20 mouse cellular contexts compared by ENCODE assay signal in genomic region chr2:45102191-45102638, GRCm38 (mm10). TPM values are rescaled to one million over a fixed set of nuclear protein-coding genes. Genes with fewer than 3 reads are reported as not detected.
DNase-seq lines count a peak whose midpoint lies in the region; ATAC-seq and TF ChIP-seq lines count a peak whose summit lies in the region.
"Had no signal": no experiment of that assay in that cellular context is flagged by ENCODE, and none has a peak within 500 bp of the region (broad histone marks: within the 10 kb centered on the region; RNA-seq: fewer than 3 reads in every experiment).

No protein-coding gene starts in this region.

- no peak for TF ChIP-seq POLR2A in brain, embryonic 14.5 days (IDR thresholded peaks at IDR 0.05; ENCODE audit: borderline replicate concordance, extremely low read depth, insufficient read depth, insufficient read length, poor library complexity, severe bottlenecking)

- no peak overlapping the region for H3K4me3 ChIP-seq in forebrain, embryonic 16.5 days (replicated peaks; ENCODE audit: low read length)
- H3K4me3 ChIP-seq in forebrain, embryonic 14.5 days (ENCODE audit: low read depth, low read length), result no peak overlapping the region
- no peak overlapping the region for H3K4me3 ChIP-seq in heart, embryonic 15.5 days
- no peak overlapping the region for H3K4me3 ChIP-seq in lung, embryonic 16.5 days (ENCODE audit: low read length)
- H3K4me3 ChIP-seq: hindbrain, embryonic 15.5 days; limb, embryonic 10.5 days; liver, embryonic 13.5 days; neural tube, embryonic 12.5 days had no signal

- H3K9ac ChIP-seq in forebrain, embryonic 16.5 days (replicated peaks; ENCODE audit: low read depth, low read length), result no peak overlapping the region
- H3K9ac ChIP-seq in forebrain, embryonic 14.5 days (ENCODE audit: low read length), result no peak overlapping the region
- H3K9ac ChIP-seq in heart, embryonic 15.5 days, result no peak overlapping the region
- H3K9ac ChIP-seq in lung, embryonic 16.5 days (ENCODE audit: low read length), result peak overlapping the region; percentile 34; the same call in 1 of the 2 replicates
- H3K9ac ChIP-seq: hindbrain, embryonic 15.5 days; neural tube, embryonic 12.5 days had no signal

- 44% methylated on average over 8 of the region's 8 CpGs for WGBS in forebrain, embryonic 16.5 days
- 44% methylated on average over 8 of the region's 8 CpGs for WGBS in forebrain, embryonic 14.5 days
- 49% methylated on average over 8 of the region's 8 CpGs for WGBS in heart, embryonic 15.5 days
- 29% methylated on average over 8 of the region's 8 CpGs for WGBS in lung, embryonic 16.5 days

- no peaks in the 10 kb centered on the region for H3K9me3 ChIP-seq in forebrain, embryonic 16.5 days (ENCODE audit: control insufficient read depth, low read length)
- no peaks in the 10 kb centered on the region for H3K9me3 ChIP-seq in forebrain, embryonic 14.5 days (replicated peaks; ENCODE audit: control insufficient read depth, low read length)
- H3K9me3 ChIP-seq in heart, embryonic 15.5 days (replicated peaks), result no peaks in the 10 kb centered on the region
- H3K9me3 ChIP-seq in lung, embryonic 16.5 days (ENCODE audit: control insufficient read depth, low read length), result no peaks in the 10 kb centered on the region
- H3K9me3 ChIP-seq: hindbrain, embryonic 15.5 days; limb, embryonic 10.5 days; liver, embryonic 13.5 days; neural tube, embryonic 12.5 days had no signal

- peak overlapping the region; percentile 61 for H3K27ac ChIP-seq in forebrain, embryonic 16.5 days (ENCODE audit: low read length)
- no peak overlapping the region for H3K27ac ChIP-seq in forebrain, embryonic 14.5 days (ENCODE audit: low read depth, low read length)
- H3K27ac ChIP-seq in heart, embryonic 15.5 days, result peak overlapping the region; percentile 58; the same call in 1 of the 2 replicates
- peak overlapping the region; percentile 32; the same call in 1 of the 2 replicates for H3K27ac ChIP-seq in lung, embryonic 16.5 days (ENCODE audit: low read length)
- H3K27ac ChIP-seq: limb, embryonic 10.5 days; neural tube, embryonic 12.5 days had no signal

- H3K36me3 ChIP-seq in forebrain, embryonic 16.5 days (ENCODE audit: control insufficient read depth, insufficient read depth), result no peaks in the 10 kb centered on the region
- peaks cover 14% of the 10 kb centered on the region; the same call in 1 of the 2 replicates for H3K36me3 ChIP-seq in forebrain, embryonic 14.5 days (ENCODE audit: control insufficient read depth, insufficient read depth, low read length)
- no peaks in the 10 kb centered on the region for H3K36me3 ChIP-seq in heart, embryonic 15.5 days
- no peaks in the 10 kb centered on the region for H3K36me3 ChIP-seq in lung, embryonic 16.5 days (ENCODE audit: control insufficient read depth, insufficient read depth, low read length)
- H3K36me3 ChIP-seq: hindbrain, embryonic 15.5 days; limb, embryonic 10.5 days; neural tube, embryonic 12.5 days had no signal

- ATAC-seq in forebrain, embryonic 16.5 days, result no peak
- ATAC-seq in forebrain, embryonic 14.5 days, result no peak
- no peak for ATAC-seq in heart, embryonic 15.5 days (replicated peaks; ENCODE audit: insufficient number of reproducible peaks, insufficient read depth, low FRiP score, low read depth)
- ATAC-seq in lung, embryonic 16.5 days (ENCODE audit: low read depth), result no peak

- DNase-seq in forebrain, embryonic 14.5 days (ENCODE audit: low spot score), result no peak
- DNase-seq in heart, adult 18-20 months, result no peak
- DNase-seq in lung, postnatal 4 days, result no peak
- peak; percentile 31 for DNase-seq in brain, embryonic 14.5 days (ENCODE audit: low read depth)
- DNase-seq in kidney, adult 9 months, result no peak
- DNase-seq: cerebellum, postnatal 25 days; gastrocnemius, postnatal 25 days; kidney, adult 2 months; kidney, postnatal 36 days; layer of hippocampus, postnatal 36 days; liver, embryonic 13.5 days; lung, postnatal 14 days; right cerebral cortex, postnatal 4 days had no signal

- no peaks in the 10 kb centered on the region for H3K27me3 ChIP-seq in forebrain, embryonic 16.5 days (replicated peaks; ENCODE audit: control insufficient read depth, insufficient read depth, low read length)
- no peaks in the 10 kb centered on the region for H3K27me3 ChIP-seq in forebrain, embryonic 14.5 days (replicated peaks; ENCODE audit: control insufficient read depth, insufficient read depth, low read length)
- H3K27me3 ChIP-seq in heart, embryonic 15.5 days, result no peaks in the 10 kb centered on the region
- H3K27me3 ChIP-seq in lung, embryonic 16.5 days (ENCODE audit: control insufficient read depth, insufficient read depth, low read depth, low read length), result no peaks in the 10 kb centered on the region; the same call in 1 of the 2 replicates
- H3K27me3 ChIP-seq: hindbrain, embryonic 15.5 days; neural tube, embryonic 12.5 days; Patski had no signal

- peaks cover 77% of the 10 kb centered on the region for H3K4me1 ChIP-seq in forebrain, embryonic 16.5 days (replicated peaks; ENCODE audit: control insufficient read depth, insufficient read depth, low read length)
- H3K4me1 ChIP-seq in forebrain, embryonic 14.5 days (ENCODE audit: control insufficient read depth, insufficient read depth, low read length), result peaks cover 85% of the 10 kb centered on the region
- H3K4me1 ChIP-seq in heart, embryonic 15.5 days (replicated peaks), result peaks cover 82% of the 10 kb centered on the region
- H3K4me1 ChIP-seq in lung, embryonic 16.5 days (replicated peaks; ENCODE audit: control insufficient read depth, insufficient read depth, low read length), result peaks cover 43% of the 10 kb centered on the region; the same call in 1 of the 2 replicates

- peak overlapping the region; percentile 22; the same call in 1 of the 2 replicates for H3K4me2 ChIP-seq in forebrain, embryonic 16.5 days (ENCODE audit: low read length)
- H3K4me2 ChIP-seq in forebrain, embryonic 14.5 days (ENCODE audit: low read length), result no peak overlapping the region; the same call in 1 of the 2 replicates
- no peak overlapping the region for H3K4me2 ChIP-seq in heart, embryonic 15.5 days
- no peak overlapping the region for H3K4me2 ChIP-seq in lung, embryonic 16.5 days (ENCODE audit: low read depth, low read length)

- TF ChIP-seq CTCF in brain, embryonic 14.5 days (IDR thresholded peaks at IDR 0.05; ENCODE audit: borderline replicate concordance, extremely low read depth, insufficient read depth, insufficient read length), result no peak

RNA-seq across cellular contexts. Expression of gene Zeb2, which starts 15.0 kb away (rescaled TPM):
- 120 and 151 TPM in 2 replicates for polyA plus RNA-seq in forebrain, embryonic 16.5 days (2015; fragmentation: Nextera tagmentation; extraction: Ambion mirVana)
- polyA plus RNA-seq in forebrain, embryonic 14.5 days (2014; fragmentation: Nextera tagmentation; extraction: Ambion mirVana), result 70.6 and 87.0 TPM in 2 replicates
- 21.4 and 28.7 TPM in 2 replicates for polyA plus RNA-seq in heart, embryonic 15.5 days (2015; fragmentation: Nextera tagmentation; extraction: Ambion mirVana)
- total RNA-seq in heart, adult 18-20 months (2021), result 10 to 100 TPM; 34.4 to 44.2 TPM
- polyA plus RNA-seq in lung, embryonic 16.5 days (2015; fragmentation: Nextera tagmentation; extraction: Ambion mirVana), result 77.3 and 84.3 TPM in 2 replicates
- 33.3 and 46.5 TPM in 2 replicates for polyA plus RNA-seq in brain, embryonic 14.5 days (2012; rRNA removed)
